Mouse (Mus musculus): ENCODE results near the gene Rnf26.

- TF ChIP-seq CTCF (IDR thresholded peaks at IDR 0.05) (no peak), POLR2A (IDR thresholded peaks at IDR 0.05; ENCODE audit: insufficient read depth, low read depth, low read length) (no peak)
Observed at GRCm38 (mm10) chr9:44085276-44085675, 28.0 kb downstream of the Rnf26 start.
